Mouse (Mus musculus) thymus, postnatal 10 days (tissue): Measurements from ENCODE around the gene Gm10681.
"Not testable (repeated sequence)": the region's sequence is repeated elsewhere in the genome, so short reads cannot be mapped to it uniquely, and the experiment has no call there.

Source experiments
- DNase-seq, 2 experiments: peaks; one replicate each; pipeline ENCODE4 v3.0.0; 2021; ENCODE audit warnings: low spot score in 2 of 2

Gm10681 gene

DNA sequence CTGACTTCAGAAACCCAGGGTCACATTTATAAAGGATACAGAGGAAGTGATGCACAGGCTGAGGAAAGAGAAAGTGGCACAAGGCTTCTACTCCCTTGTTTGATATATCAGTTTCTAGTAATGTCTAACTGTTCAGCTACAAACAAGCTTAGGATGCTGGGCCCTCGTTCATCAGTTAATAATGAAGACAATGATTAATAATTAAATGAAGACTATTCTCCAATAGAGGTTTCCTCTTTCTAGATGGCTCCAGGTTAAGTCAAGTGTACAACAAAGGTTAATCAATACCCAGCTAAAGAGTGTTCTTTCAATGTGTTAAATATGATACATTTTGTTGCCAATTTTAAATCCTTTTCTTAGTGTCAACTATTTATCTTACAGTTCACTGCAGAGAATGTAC, 78.2 kb downstream of the Gm10681 start, which contains the start of gene Hsd3b4:
TSS of gene Hsd3b4 (minus strand) at position 101 of the 400 bp plus-strand sequence.
- not testable (repeated sequence) for DNase-seq

DNA sequence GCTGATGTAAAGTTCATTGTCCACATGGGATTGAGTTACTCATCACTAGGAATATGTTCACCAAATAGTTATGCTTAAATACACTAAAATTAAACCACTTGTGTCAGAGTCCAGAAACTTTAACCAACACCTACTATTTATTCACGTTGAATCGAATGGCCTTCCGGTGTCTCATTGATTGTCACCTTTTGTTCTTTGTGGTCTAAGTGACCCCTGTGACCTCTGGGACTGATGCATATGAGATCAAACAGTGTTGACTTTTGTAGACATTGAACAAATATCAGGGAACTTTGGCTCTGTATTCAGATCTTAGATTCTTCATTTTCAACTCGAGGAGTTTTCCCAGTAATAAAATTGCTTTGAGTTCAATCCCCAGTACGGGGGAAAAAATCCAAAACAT, 81.4 kb downstream of the Gm10681 start:
- not testable (repeated sequence) for DNase-seq
